Mouse (Mus musculus) G1E (cell line): Measurements from ENCODE around the gene Zfp947.

ENCODE experiments used
- CTCF ChIP-seq: IDR thresholded peaks from 2 replicates; pipeline ENCODE4 v1.5.1; 2012; ENCODE audit warnings: low read depth, low read length, inconsistent platforms, mixed read lengths
- GATA1 ChIP-seq: IDR thresholded peaks from 2 replicates; pipeline ENCODE4 v1.6.1; 2012; ENCODE audit warnings: borderline replicate concordance, low read length, inconsistent platforms, mixed read lengths
- TAL1 ChIP-seq: conservative IDR thresholded peaks from 2 replicates; pipeline ENCODE4 v1.6.1; 2012; ENCODE audit warnings: low read depth, low read length, inconsistent platforms, mixed read lengths

- TF ChIP-seq CTCF: no peak
- TF ChIP-seq GATA1: no peak
- TF ChIP-seq TAL1: no peak
These were observed 47.2 kb downstream of the Zfp947 start for GRCm38 (mm10) chr17:22118770-22119169.
